Mouse (Mus musculus): ENCODE measurements at regions not wholly inside any gene's neighbourhood (a gene's known extent, or its start where the extent isn't known, plus 50 kb on each side); places are given as distances from the start of the nearest gene placed in this dataset.

DNA sequence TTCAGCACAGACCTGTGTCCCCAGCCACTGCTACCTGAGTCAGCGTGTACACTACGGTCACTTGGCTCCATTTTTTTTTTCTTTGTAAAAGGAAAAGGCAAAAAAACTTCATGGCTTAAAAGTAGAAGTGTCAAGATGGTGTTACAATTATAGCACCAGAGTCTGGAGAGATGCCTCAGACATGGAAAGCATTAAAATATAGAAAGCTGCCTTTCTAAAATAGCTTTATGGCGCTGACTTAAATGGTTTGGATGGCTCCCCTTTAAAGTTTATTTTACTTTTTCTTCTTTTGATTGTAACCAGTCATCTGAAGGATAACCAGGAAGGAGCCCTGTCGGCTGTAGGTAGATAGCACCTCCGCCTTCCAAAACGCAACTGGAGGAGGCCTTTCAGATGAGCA lies 79.0 kb upstream of the Jade1 start:
- DNase-seq (ENCODE audit: low read depth, low spot score) = no peak

GRCm38 (mm10) chr3:41472586-41472985 lies 82.9 kb upstream of the Jade1 start:
- DNase-seq (ENCODE audit: low read depth, low spot score) = no peak

- no peak for DNase-seq (ENCODE audit: low read depth, low spot score)
Measured at GRCm38 (mm10) chr3:41469106-41469505, 86.4 kb upstream of the Jade1 start.

DNA sequence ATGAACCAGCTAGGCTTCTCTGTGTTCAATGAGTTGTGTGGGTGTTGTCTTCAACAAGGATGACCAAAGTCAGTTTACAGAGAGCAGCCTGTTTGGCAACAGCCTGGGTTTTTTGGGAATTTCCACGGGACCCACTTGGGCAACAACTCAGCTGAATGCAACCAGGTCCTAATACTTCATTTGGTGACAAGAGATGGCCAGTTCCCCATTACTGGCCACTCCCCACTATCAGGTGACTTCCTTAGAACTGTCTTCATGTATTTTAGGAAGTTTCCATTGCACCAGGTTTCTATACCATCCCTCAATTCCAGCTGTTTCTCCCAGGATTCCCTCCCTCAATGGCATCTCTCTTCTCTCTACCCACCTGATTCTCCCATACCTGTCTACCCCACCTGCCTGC lies 87.7 kb upstream of the Jade1 start:
- DNase-seq (ENCODE audit: low read depth, low spot score) = no peak

DNA sequence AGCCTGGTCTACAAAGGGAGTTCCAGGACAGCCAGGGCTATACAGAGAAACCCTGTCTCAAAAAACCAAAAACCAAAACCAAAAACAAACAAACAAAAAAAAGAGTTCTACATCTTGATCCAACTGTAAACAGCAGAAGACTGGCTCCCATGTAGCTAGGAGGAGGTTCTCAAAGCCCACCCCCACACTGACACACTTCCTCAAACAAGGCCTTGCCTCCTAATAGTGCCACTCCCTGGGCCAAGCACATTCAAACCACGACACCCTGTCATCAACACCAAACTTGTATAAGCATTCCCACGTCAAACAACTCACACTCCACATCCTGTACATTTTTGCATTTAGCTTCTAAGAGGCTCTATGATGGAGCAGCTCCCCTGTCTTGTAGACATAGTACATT lies 89.6 kb upstream of the Jade1 start:
- no peak for DNase-seq (ENCODE audit: low read depth, low spot score)

GRCm38 (mm10) chr3:41462953-41463644 lies 92.4 kb upstream of the Jade1 start:
- no peak for DNase-seq (ENCODE audit: low read depth, low spot score)

DNA sequence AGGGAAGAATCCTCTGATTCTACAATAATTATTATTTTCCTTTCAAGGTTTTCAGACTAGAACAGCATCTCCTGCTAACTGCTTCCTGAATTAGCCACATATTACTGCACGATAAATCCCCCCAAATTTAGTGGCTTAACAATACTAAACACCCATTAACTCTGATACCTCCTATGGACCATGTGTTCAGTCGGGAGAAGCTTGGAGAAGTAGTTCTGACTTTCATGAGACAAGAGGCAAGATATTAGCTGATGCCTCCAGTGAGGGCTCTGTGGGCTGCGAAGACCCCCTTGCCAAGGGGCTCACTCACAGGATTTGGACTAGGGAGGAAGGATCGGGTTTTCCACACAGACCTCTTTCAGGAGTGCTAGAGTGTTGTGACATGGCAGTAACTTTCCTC lies 95.4 kb upstream of the Jade1 start:
- DNase-seq (ENCODE audit: low read depth, low spot score) = no peak

- no peak for DNase-seq (ENCODE audit: low read depth, low spot score)
Measured at GRCm38 (mm10) chr3:41458156-41458555, 97.4 kb upstream of the Jade1 start.

- DNase-seq (ENCODE audit: low read depth, low spot score) = no peak
Measured at GRCm38 (mm10) chr3:41453525-41453924, 102.0 kb upstream of the Jade1 start.

- DNase-seq (ENCODE audit: low read depth, low spot score) = no peak
Measured at GRCm38 (mm10) chr3:41452716-41453090, 102.8 kb upstream of the Jade1 start.

GRCm38 (mm10) chr3:41452020-41452715 lies 103.4 kb upstream of the Jade1 start:
- DNase-seq (ENCODE audit: low read depth, low spot score) = no peak

- DNase-seq (ENCODE audit: low read depth, low spot score) = no peak
Measured at GRCm38 (mm10) chr3:41450696-41451095, 104.8 kb upstream of the Jade1 start.

- no peak for DNase-seq (ENCODE audit: low read depth, low spot score)
Measured at GRCm38 (mm10) chr3:41444243-41444753, 111.2 kb upstream of the Jade1 start.

- no peak for DNase-seq (ENCODE audit: low read depth, low spot score)
Measured at GRCm38 (mm10) chr3:41436238-41436637, 119.3 kb upstream of the Jade1 start.

DNA sequence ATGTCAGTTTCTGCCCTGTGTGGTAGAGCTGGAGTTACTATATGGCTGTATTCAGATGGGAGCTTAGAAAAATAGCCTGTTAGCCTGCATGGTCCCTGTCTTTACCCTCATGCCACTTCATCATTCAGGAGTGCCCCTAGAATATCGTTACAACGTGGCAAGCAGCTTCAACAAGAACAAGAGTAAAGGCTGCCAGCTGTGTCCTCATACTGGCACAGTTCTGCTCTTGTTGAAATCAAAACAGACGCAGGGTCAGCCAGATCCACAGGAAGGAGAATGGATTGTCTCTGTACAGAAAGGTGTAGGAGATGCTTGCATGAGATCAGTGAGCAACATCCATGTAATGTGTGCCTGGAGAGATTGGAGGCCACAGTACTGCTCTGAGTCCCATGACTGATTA lies 122.4 kb upstream of the Jade1 start:
- no peak for DNase-seq (ENCODE audit: low read depth, low spot score)

- no peak for DNase-seq (ENCODE audit: low read depth, low spot score)
Measured at GRCm38 (mm10) chr3:41432376-41432775, 123.2 kb upstream of the Jade1 start.

GRCm38 (mm10) chr3:41430191-41430590 lies 125.3 kb upstream of the Jade1 start:
- peak; percentile 54 for DNase-seq (ENCODE audit: low read depth, low spot score)

DNA sequence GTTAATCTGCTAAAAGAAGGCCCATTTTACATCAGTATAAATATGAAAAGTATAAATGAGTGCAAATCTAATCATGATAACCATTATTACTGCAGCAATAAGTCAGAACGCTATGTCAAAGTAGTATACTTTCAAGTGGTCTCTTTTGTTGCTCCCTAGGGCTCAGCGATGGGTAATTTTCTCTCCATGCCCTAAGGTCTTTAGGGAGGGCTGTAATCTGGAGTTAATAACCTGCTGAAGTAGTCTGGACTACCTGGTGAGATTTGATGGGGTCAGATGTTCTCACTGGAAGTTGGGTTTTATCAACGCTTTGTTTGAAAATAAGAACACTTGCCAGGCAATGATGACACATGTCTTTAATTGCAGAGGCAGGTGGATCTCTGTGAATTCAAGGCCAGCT lies 128.6 kb upstream of the Jade1 start:
- DNase-seq (ENCODE audit: low read depth, low spot score) = no peak

DNA sequence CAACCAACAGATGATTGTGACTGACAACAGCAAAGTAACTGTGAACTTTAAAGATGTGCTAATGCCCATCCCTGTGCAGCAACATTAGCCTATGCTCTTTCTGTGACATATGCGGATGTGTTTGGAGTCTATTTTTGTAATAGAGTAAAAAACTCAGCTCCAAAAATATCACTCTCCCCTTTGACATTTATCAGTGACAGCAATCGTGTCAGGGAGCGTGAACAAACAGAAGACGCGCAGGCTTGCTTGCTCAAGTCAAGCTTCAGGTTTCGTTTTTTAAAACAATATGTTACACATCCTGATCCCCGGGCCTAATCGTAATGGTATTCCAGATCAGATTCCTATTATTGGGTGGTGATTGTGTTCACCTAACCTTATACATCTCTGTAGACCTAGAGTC lies 129.7 kb upstream of the Jade1 start:
- no peak for DNase-seq (ENCODE audit: low read depth, low spot score)

- DNase-seq (ENCODE audit: low read depth, low spot score) = no peak
Measured at GRCm38 (mm10) chr3:41424142-41424939, 131.2 kb upstream of the Jade1 start.

- no peak for DNase-seq (ENCODE audit: low read depth, low spot score)
Measured at GRCm38 (mm10) chr3:41423630-41424029, 131.9 kb upstream of the Jade1 start.

All from forelimb bud, embryonic 11.5 days (tissue).